Mouse (Mus musculus): Measurements from ENCODE around the gene Ace3. TPM values are rescaled to one million over a fixed set of nuclear protein-coding genes. Genes with fewer than 3 reads are reported as not detected.

Gene Ace3
- polyA plus RNA-seq, 1 experiment from 2014 or later, result not detected

GRCm38 (mm10) chr11:106036548-106037417 lies 42.3 kb downstream of the Ace3 start, which contains the start of gene Dcaf7:
Gene Dcaf7 (plus strand): TSS chr11:106036872.
- Histone ChIP-seq H3K4me1 (ENCODE audit: insufficient read depth) (peaks cover 7% of the 10 kb centered on the region; the same call in 1 of the 2 replicates), H3K4me2 (peak within 1 kb of the TSS; percentile 93), H3K27me3 (ENCODE audit: insufficient read depth, low read length) (no peaks in the 10 kb centered on the region), H3K27ac (ENCODE audit: low read depth) (peak within 1 kb of the TSS; percentile 87), H3K36me3 (ENCODE audit: insufficient read depth) (0 out of 2 replicates have a peak, but pooled peaks cover 4% of the 10 kb centered on the region), H3K9me3 (ENCODE audit: low read depth, low read length) (no peaks in the 10 kb centered on the region), H3K9ac (peak within 1 kb of the TSS; percentile 91), H3K4me3 (ENCODE audit: low read depth, low read length) (peak within 1 kb of the TSS; percentile 98)
- DNase-seq (peak; percentile 98), ATAC-seq (ENCODE audit: insufficient read depth) (peak; percentile 99)
- no peak for TF ChIP-seq CTCF (IDR thresholded peaks at IDR 0.05; ENCODE audit: low read depth)
- under 1% methylated on average over 66 of the region's 66 CpGs for WGBS

- peaks cover 7% of the 10 kb centered on the region; the same call in 1 of the 2 replicates for H3K4me1 ChIP-seq (ENCODE audit: insufficient read depth)
- peak overlapping the region; percentile 91 for H3K9ac ChIP-seq
- H3K4me3 ChIP-seq (ENCODE audit: low read depth, low read length), result peak overlapping the region; percentile 98
- ATAC-seq (ENCODE audit: insufficient read depth) (peak; percentile 1; the same call in 1 of the 2 replicates), DNase-seq (peak; percentile 64)
- H3K27ac ChIP-seq (ENCODE audit: low read depth), result peak overlapping the region; percentile 87
- H3K36me3 ChIP-seq (ENCODE audit: insufficient read depth), result 0 out of 2 replicates have a peak, but pooled peaks cover 4% of the 10 kb centered on the region
- H3K9me3 ChIP-seq (ENCODE audit: low read depth, low read length), result no peaks in the 10 kb centered on the region
- H3K4me2 ChIP-seq, result peak overlapping the region; percentile 93
- TF ChIP-seq CTCF (IDR thresholded peaks at IDR 0.05; ENCODE audit: low read depth), result peak; percentile 17; the same call in 1 of the 2 replicates
- 0% methylated on average over 13 of the region's 13 CpGs for WGBS
- H3K27me3 ChIP-seq (ENCODE audit: insufficient read depth, low read length), result no peaks in the 10 kb centered on the region
Measured at GRCm38 (mm10) chr11:106037418-106037751, 42.9 kb downstream of the Ace3 start.

GRCm38 (mm10) chr11:106044349-106044748 lies 49.9 kb downstream of the Ace3 start:
- Histone ChIP-seq H3K9me3 (ENCODE audit: low read depth, low read length) (no peaks in the 10 kb centered on the region), H3K36me3 (ENCODE audit: insufficient read depth) (peaks cover 35% of the 10 kb centered on the region)

GRCm38 (mm10) chr11:106045256-106045655 lies 50.8 kb downstream of the Ace3 start:
- Histone ChIP-seq H3K36me3 (ENCODE audit: insufficient read depth) (peaks cover 41% of the 10 kb centered on the region), H3K27me3 (ENCODE audit: insufficient read depth, low read length) (no peaks in the 10 kb centered on the region), H3K4me3 (ENCODE audit: low read depth, low read length) (no peak overlapping the region), H3K9ac (no peak overlapping the region), H3K4me2 (no peak overlapping the region), H3K4me1 (ENCODE audit: insufficient read depth) (no peaks in the 10 kb centered on the region), H3K9me3 (ENCODE audit: low read depth, low read length) (no peaks in the 10 kb centered on the region), H3K27ac (ENCODE audit: low read depth) (no peak overlapping the region)
- DNase-seq, result no peak
- 90% methylated on average over 1 of the region's 1 CpGs for WGBS
- no peak for TF ChIP-seq CTCF (IDR thresholded peaks at IDR 0.05; ENCODE audit: low read depth)
- no peak for ATAC-seq (ENCODE audit: insufficient read depth)

More at GRCm38 (mm10) chr11:106044349-106044748, 49.9 kb downstream of the Ace3 start:
- TF ChIP-seq CTCF (IDR thresholded peaks at IDR 0.05; ENCODE audit: low read depth), result no peak
- no peaks in the 10 kb centered on the region for H3K27me3 ChIP-seq (ENCODE audit: insufficient read depth, low read length)
- no peak overlapping the region for H3K4me2 ChIP-seq
- H3K4me1 ChIP-seq (ENCODE audit: insufficient read depth), result no peaks in the 10 kb centered on the region
- H3K9ac ChIP-seq, result no peak overlapping the region
- no peak overlapping the region for H3K4me3 ChIP-seq (ENCODE audit: low read depth, low read length)
- ATAC-seq (ENCODE audit: insufficient read depth), result no peak
- DNase-seq, result no peak
- no peak overlapping the region for H3K27ac ChIP-seq (ENCODE audit: low read depth)

GRCm38 (mm10) chr11:106045780-106046179 lies 51.3 kb downstream of the Ace3 start:
- TF ChIP-seq CTCF (IDR thresholded peaks at IDR 0.05; ENCODE audit: low read depth), result no peak
- Histone ChIP-seq H3K27ac (ENCODE audit: low read depth) (no peak overlapping the region), H3K9me3 (ENCODE audit: low read depth, low read length) (no peaks in the 10 kb centered on the region), H3K27me3 (ENCODE audit: insufficient read depth, low read length) (no peaks in the 10 kb centered on the region), H3K9ac (no peak overlapping the region), H3K36me3 (ENCODE audit: insufficient read depth) (peaks cover 46% of the 10 kb centered on the region), H3K4me3 (ENCODE audit: low read depth, low read length) (no peak overlapping the region), H3K4me2 (no peak overlapping the region), H3K4me1 (ENCODE audit: insufficient read depth) (no peaks in the 10 kb centered on the region)
- DNase-seq (no peak), ATAC-seq (ENCODE audit: insufficient read depth) (no peak)
- 96% methylated on average over 3 of the region's 3 CpGs for WGBS

- Histone ChIP-seq H3K36me3 (ENCODE audit: insufficient read depth) (peaks cover 54% of the 10 kb centered on the region), H3K4me3 (ENCODE audit: low read depth, low read length) (no peak overlapping the region), H3K9me3 (ENCODE audit: low read depth, low read length) (no peaks in the 10 kb centered on the region), H3K4me1 (ENCODE audit: insufficient read depth) (no peaks in the 10 kb centered on the region), H3K27me3 (ENCODE audit: insufficient read depth, low read length) (no peaks in the 10 kb centered on the region), H3K4me2 (no peak overlapping the region), H3K27ac (ENCODE audit: low read depth) (no peak overlapping the region), H3K9ac (no peak overlapping the region)
- ATAC-seq (ENCODE audit: insufficient read depth), result no peak
- no peak for TF ChIP-seq CTCF (IDR thresholded peaks at IDR 0.05; ENCODE audit: low read depth)
- DNase-seq, result no peak
- WGBS, result 71% methylated on average over 9 of the region's 9 CpGs
Measured at GRCm38 (mm10) chr11:106046584-106046983, 52.1 kb downstream of the Ace3 start.

- Histone ChIP-seq H3K4me3 (ENCODE audit: low read depth, low read length) (no peak overlapping the region), H3K4me2 (no peak overlapping the region), H3K27me3 (ENCODE audit: insufficient read depth, low read length) (no peaks in the 10 kb centered on the region), H3K9ac (no peak overlapping the region), H3K9me3 (ENCODE audit: low read depth, low read length) (no peaks in the 10 kb centered on the region), H3K4me1 (ENCODE audit: insufficient read depth) (no peaks in the 10 kb centered on the region), H3K36me3 (ENCODE audit: insufficient read depth) (peaks cover 96% of the 10 kb centered on the region), H3K27ac (ENCODE audit: low read depth) (no peak overlapping the region)
- no peak for TF ChIP-seq CTCF (IDR thresholded peaks at IDR 0.05; ENCODE audit: low read depth)
- WGBS, result 92% methylated on average over 2 of the region's 2 CpGs
- DNase-seq (no peak), ATAC-seq (ENCODE audit: insufficient read depth) (no peak)
Measured at GRCm38 (mm10) chr11:106053921-106054320, 59.4 kb downstream of the Ace3 start.

Data from lung, embryonic 14.5 days (tissue).